Mouse (Mus musculus) liver, embryonic 16.5 days (tissue): ENCODE measurements around the gene Trappc10. TPM values are rescaled to one million over a fixed set of nuclear protein-coding genes. Genes with fewer than 3 reads are reported as not detected.

ENCODE experiments used
- polyA plus RNA-seq: library from polyadenylated mRNA; unstranded; fragments of >200 nt; fragmentation: Nextera tagmentation; extraction: Ambion mirVana; gene quantifications from 2 replicates; pipeline ENCODE4 v1.2.1, GENCODE M21; 2015

The Trappc10 gene
- polyA plus RNA-seq, 1 experiment from 2014 or later: 5.9 TPM

Other genes starting within 250 kb of the Trappc10 start
- 83.0 and 83.2 TPM in 2 replicates for gene Pfkl, start 234.6 kb downstream of the Trappc10 start, polyA plus RNA-seq
- not detected in 2 replicates for gene Dnmt3l, start 202.7 kb downstream of the Trappc10 start, polyA plus RNA-seq
- not detected in 2 replicates for gene Aire, start 201.0 kb downstream of the Trappc10 start, polyA plus RNA-seq
- gene Icosl, start 175.3 kb downstream of the Trappc10 start, polyA plus RNA-seq: 1.5 and 1.7 TPM in 2 replicates
- gene D10Jhu81e, start 74.9 kb downstream of the Trappc10 start, polyA plus RNA-seq: 21.0 and 21.7 TPM in 2 replicates
- 9.0 and 9.1 TPM in 2 replicates for gene Pwp2, start 59.5 kb downstream of the Trappc10 start, polyA plus RNA-seq
- 20.6 and 26.8 TPM in 2 replicates for gene Agpat3, start 107.8 kb upstream of the Trappc10 start, polyA plus RNA-seq
- 101 and 105 TPM in 2 replicates for gene Rrp1, start 168.4 kb upstream of the Trappc10 start, polyA plus RNA-seq
- 93.9 and 102 TPM in 2 replicates for gene Cstb, start 181.0 kb upstream of the Trappc10 start, polyA plus RNA-seq
- 5.4 and 6.4 TPM in 2 replicates for gene Pdxk, start 220.3 kb upstream of the Trappc10 start, polyA plus RNA-seq